16 mouse cellular contexts compared by ENCODE assay signal in genomic region chr10:111827246-111827645, GRCm38 (mm10).
"Had no signal": no experiment of that assay in that cellular context is flagged by ENCODE, and none has a peak within 500 bp of the region (broad histone marks: within the 10 kb centered on the region; RNA-seq: fewer than 3 reads in every experiment).

No protein-coding gene starts in this region.

- ATAC-seq: intestine, embryonic 15.5 days; midbrain, embryonic 15.5 days had no signal

- DNase-seq: kidney, adult 18-20 months; kidney, postnatal 14 days; layer of hippocampus, adult 9-11 months; layer of hippocampus, postnatal 36 days; lung, embryonic 14.5 days; retina, postnatal 1 day; right cerebral cortex, postnatal 4 days; spleen, adult 18-20 months; thymus, adult 18-20 months; thymus, postnatal 14 days had no signal

- H3K4me1 ChIP-seq: intestine, embryonic 15.5 days; limb, embryonic 12.5 days; midbrain, embryonic 15.5 days; neural tube, embryonic 13.5 days had no signal

- H3K4me3 ChIP-seq: intestine, embryonic 15.5 days; limb, embryonic 12.5 days; midbrain, embryonic 10.5 days; midbrain, embryonic 15.5 days; neural tube, embryonic 13.5 days had no signal

- H3K27me3 ChIP-seq: intestine, embryonic 15.5 days; limb, embryonic 12.5 days; midbrain, embryonic 15.5 days; neural tube, embryonic 13.5 days had no signal

- H3K27ac ChIP-seq: intestine, embryonic 15.5 days; limb, embryonic 12.5 days; liver, embryonic 14.5 days; midbrain, embryonic 10.5 days; midbrain, embryonic 15.5 days; neural tube, embryonic 13.5 days had no signal

- H3K9me3 ChIP-seq: intestine, embryonic 15.5 days; limb, embryonic 12.5 days; midbrain, embryonic 10.5 days; midbrain, embryonic 15.5 days; neural tube, embryonic 13.5 days had no signal

- H3K36me3 ChIP-seq: intestine, embryonic 15.5 days; limb, embryonic 12.5 days; midbrain, embryonic 10.5 days; midbrain, embryonic 15.5 days; neural tube, embryonic 13.5 days had no signal

- H3K4me2 ChIP-seq: intestine, embryonic 15.5 days; limb, embryonic 12.5 days; lung, embryonic 14.5 days; midbrain, embryonic 15.5 days; neural tube, embryonic 13.5 days had no signal

- H3K9ac ChIP-seq: intestine, embryonic 15.5 days; limb, embryonic 12.5 days; liver, embryonic 14.5 days; lung, embryonic 14.5 days; midbrain, embryonic 15.5 days; neural tube, embryonic 13.5 days had no signal
